Mouse (Mus musculus) liver, embryonic 14.5 days (tissue): ENCODE data around the gene Fbxw11. TPM values are rescaled to one million over a fixed set of nuclear protein-coding genes. Genes with fewer than 3 reads are reported as not detected.
"Not testable (repeated sequence)": the region's sequence is repeated elsewhere in the genome, so short reads cannot be mapped to it uniquely, and the experiment has no call there.

Experiments used
- ATAC-seq: fragments of 200-750 bp; cut with Nextera tagmentation; 2 replicates; pipeline ENCODE4 v1.8.0; 2017; ENCODE audit warnings: moderate number of reproducible peaks, mild to moderate bottlenecking, moderate library complexity; ENCODE audit not compliant: insufficient read depth
- DNase-seq, 3 experiments: peaks; one replicate each; pipeline ENCODE4 v3.0.0-alpha.2; 2012 to 2013; ENCODE audit warnings: low read depth in 3 of 3, low spot score in 3 of 3
- H3K27ac ChIP-seq: fragments of 300-500 bp; sonication (generic); 2 replicates; pipeline ENCODE4 v1.5.1; 2014; ENCODE audit warnings: moderate library complexity, mild to moderate bottlenecking, control low read depth, inconsistent platforms
- H3K27me3 ChIP-seq: fragments of 300-500 bp; sonication (generic); 2 replicates; pipeline ENCODE4 v1.6.1; 2014; ENCODE audit warnings: mild to moderate bottlenecking, low read length, moderate library complexity; ENCODE audit not compliant: control insufficient read depth, insufficient read depth
- H3K36me3 ChIP-seq: fragments of 300-500 bp; sonication (generic); replicated peaks from 2 replicates; pipeline ENCODE4 v1.6.1; 2014; ENCODE audit warnings: low read depth; ENCODE audit not compliant: control insufficient read depth, insufficient read depth
- H3K4me1 ChIP-seq, 2 experiments: fragments of 200-500 bp in 1 of 2; fragments of 300-500 bp in 1 of 2; sonication (generic) in 1 of 2; replicated peaks; 2 replicates each; pipeline ENCODE4 v1.6.1; 2012 to 2014; ENCODE audit warnings: antibody characterized with exemption in 1 of 2, inconsistent platforms in 1 of 2, low read length in 1 of 2; ENCODE audit not compliant: control insufficient read depth in 2 of 2, insufficient read depth in 2 of 2
- H3K4me2 ChIP-seq: fragments of 300-500 bp; sonication (generic); 2 replicates; pipeline ENCODE4 v1.6.1; 2014; ENCODE audit warnings: low read depth, mild to moderate bottlenecking, control low read depth, moderate library complexity
- H3K4me3 ChIP-seq, 2 experiments: fragments of 200-500 bp in 1 of 2; fragments of 300-500 bp in 1 of 2; sonication (generic) in 1 of 2; 2 replicates each; pipeline ENCODE4 v1.5.1; 2012 to 2014; ENCODE audit warnings: low read depth in 2 of 2, low read length in 2 of 2, mild to moderate bottlenecking in 2 of 2, control low read depth in 1 of 2, inconsistent platforms in 1 of 2, moderate library complexity in 1 of 2; ENCODE audit not compliant: insufficient read depth in 1 of 2
- H3K9ac ChIP-seq: fragments of 300-500 bp; sonication (generic); replicated peaks from 2 replicates; pipeline ENCODE4 v1.6.1; 2014; ENCODE audit warnings: mild to moderate bottlenecking, control low read depth, moderate library complexity
- H3K9me3 ChIP-seq: fragments of 300-500 bp; sonication (generic); 2 replicates; pipeline ENCODE4 v1.6.1; 2016; ENCODE audit warnings: low read length, mixed read lengths; ENCODE audit not compliant: control insufficient read depth
- CTCF ChIP-seq: IDR thresholded peaks from 2 replicates; pipeline ENCODE4 v1.5.1; 2016; ENCODE audit warnings: antibody characterized with exemption, low read depth, control low read depth
- EP300 ChIP-seq: IDR thresholded peaks from 2 replicates; pipeline ENCODE4 v1.6.1; 2016; ENCODE audit warnings: antibody characterized with exemption, low read depth
- WGBS: fragments of 180-500 bp; shearing (Covaris S2); extraction: QIAGEN DNeasy Blood & Tissue Kit; methylation state at CpG from one replicate; pipeline ENCODE4 v1.1.7; 2014; ENCODE audit not compliant: insufficient replicate concordance; 5-methylcytosine and 5-hydroxymethylcytosine counted together
- polyA plus RNA-seq, 2 experiments: library from polyadenylated mRNA; depleted of rRNA in 1 of 2; stranded (reverse) in 1 of 2; unstranded in 1 of 2; fragments of >200 nt; fragmentation: Nextera tagmentation in 1 of 2; extraction: Ambion mirVana in 1 of 2; gene quantifications; 2 replicates each; pipeline versions ENCODE4 v1.2.1 to v1.2.3; 2012 to 2014

The Fbxw11 gene
- polyA plus RNA-seq, 2 experiments, result 10.9 to 13.9 TPM

GRCm38 (mm10) chr11:32618641-32619040 lies 23.9 kb upstream of the Fbxw11 start:
- H3K27me3 ChIP-seq, H3K27ac ChIP-seq, H3K4me1 ChIP-seq, DNase-seq, H3K9me3 ChIP-seq, H3K4me2 ChIP-seq, H3K9ac ChIP-seq, ATAC-seq, H3K4me3 ChIP-seq, H3K36me3 ChIP-seq: not testable (repeated sequence)
- WGBS, result 73% methylated on average over 5 of the region's 5 CpGs
- TF ChIP-seq CTCF, result peak; percentile 43

GRCm38 (mm10) chr11:32619257-32619816 lies 23.2 kb upstream of the Fbxw11 start:
- H3K27me3 ChIP-seq, result no peaks in the 10 kb centered on the region
- no peak for DNase-seq
- H3K27ac ChIP-seq, result no peak overlapping the region
- H3K36me3 ChIP-seq, result no peaks in the 10 kb centered on the region
- H3K4me1 ChIP-seq, result peaks cover 0 to 4% of the 10 kb centered on the region in 2 experiments; a peak in 2 of 4 replicates
- no peak overlapping the region for H3K4me3 ChIP-seq
- H3K4me2 ChIP-seq, result no peak overlapping the region
- TF ChIP-seq EP300 (no peak), CTCF (no peak)
- no peaks in the 10 kb centered on the region for H3K9me3 ChIP-seq
- 37% methylated on average over 8 of the region's 8 CpGs for WGBS
- 0 out of 2 replicates have a peak, but pooled peaks have one; percentile 23 for ATAC-seq
- no peak overlapping the region for H3K9ac ChIP-seq

- DNase-seq (no peak), ATAC-seq (no peak)
- no peaks in the 10 kb centered on the region for H3K36me3 ChIP-seq
- H3K9ac ChIP-seq, result no peak overlapping the region
- H3K27ac ChIP-seq, result no peak overlapping the region
- 65% methylated on average over 6 of the region's 6 CpGs for WGBS
- H3K27me3 ChIP-seq, result no peaks in the 10 kb centered on the region
- H3K4me3 ChIP-seq, result no peak overlapping the region
- H3K9me3 ChIP-seq, result no peaks in the 10 kb centered on the region
- H3K4me1 ChIP-seq, result peaks cover 0 to 4% of the 10 kb centered on the region in 2 experiments; a peak in 2 of 4 replicates
- H3K4me2 ChIP-seq, result no peak overlapping the region
- no peak for TF ChIP-seq EP300
- TF ChIP-seq CTCF, result no peak
These were observed 22.6 kb upstream of the Fbxw11 start for GRCm38 (mm10) chr11:32619866-32620456.

GRCm38 (mm10) chr11:32621831-32622478 lies 20.6 kb upstream of the Fbxw11 start:
- H3K4me3 ChIP-seq, result no peak overlapping the region
- H3K36me3 ChIP-seq, result no peaks in the 10 kb centered on the region
- no peaks in the 10 kb centered on the region for H3K9me3 ChIP-seq
- H3K9ac ChIP-seq, result no peak overlapping the region
- no peaks in the 10 kb centered on the region for H3K27me3 ChIP-seq
- no peak overlapping the region for H3K4me2 ChIP-seq
- no peak overlapping the region for H3K27ac ChIP-seq
- TF ChIP-seq EP300, result no peak
- TF ChIP-seq CTCF, result no peak
- WGBS, result 77% methylated on average over 12 of the region's 12 CpGs
- ATAC-seq (no peak), DNase-seq (no peak)
- peaks cover 0 to 4% of the 10 kb centered on the region in 2 experiments; a peak in 2 of 4 replicates for H3K4me1 ChIP-seq

- Histone ChIP-seq H3K27ac (no peak overlapping the region), H3K4me2 (no peak overlapping the region), H3K9ac (no peak overlapping the region), H3K4me1 (peaks cover 0 to 4% of the 10 kb centered on the region in 2 experiments; a peak in 2 of 4 replicates), H3K4me3 (no peak overlapping the region), H3K36me3 (no peaks in the 10 kb centered on the region), H3K27me3 (no peaks in the 10 kb centered on the region), H3K9me3 (no peaks in the 10 kb centered on the region)
- ATAC-seq, result no peak
- TF ChIP-seq EP300 (no peak), CTCF (no peak)
- 76% methylated on average over 13 of the region's 13 CpGs for WGBS
- no peak for DNase-seq
These were observed 19.9 kb upstream of the Fbxw11 start for GRCm38 (mm10) chr11:32622479-32623190.
